Mouse (Mus musculus) midbrain, postnatal 0 days (tissue): ENCODE data around the gene Sf3b3. TPM values are rescaled to one million over a fixed set of nuclear protein-coding genes. Genes with fewer than 3 reads are reported as not detected.

Experiments
- ATAC-seq: fragments of 200-750 bp; cut with Nextera tagmentation; 2 replicates; pipeline ENCODE4 v1.8.0; 2017; ENCODE audit warnings: moderate number of reproducible peaks, mild to moderate bottlenecking, moderate TSS enrichment, moderate library complexity; ENCODE audit not compliant: low FRiP score
- DNase-seq: peaks from one replicate; pipeline ENCODE4 v3.0.0-alpha.2; 2015; ENCODE audit warnings: low spot score
- H3K27ac ChIP-seq: fragments of 300-500 bp; sonication (generic); 2 replicates; pipeline ENCODE4 v1.5.1; 2014; ENCODE audit warnings: low read depth, mild to moderate bottlenecking, low read length, mixed read lengths
- H3K27me3 ChIP-seq: fragments of 300-500 bp; sonication (generic); 2 replicates; pipeline ENCODE4 v1.6.1; 2014; ENCODE audit warnings: low read length, control low read depth, mixed read lengths; ENCODE audit not compliant: insufficient read depth
- H3K36me3 ChIP-seq: fragments of 300-500 bp; sonication (generic); 2 replicates; pipeline ENCODE4 v1.6.1; 2014; ENCODE audit warnings: low read length, control low read depth, mixed read lengths; ENCODE audit not compliant: insufficient read depth
- H3K4me1 ChIP-seq: fragments of 300-500 bp; sonication (generic); 2 replicates; pipeline ENCODE4 v1.6.1; 2014; ENCODE audit warnings: mild to moderate bottlenecking, control low read depth, antibody characterized with exemption, low read length, mixed read lengths; ENCODE audit not compliant: insufficient read depth
- H3K4me2 ChIP-seq: fragments of 300-500 bp; sonication (generic); 2 replicates; pipeline ENCODE4 v1.6.1; 2014; ENCODE audit warnings: low read depth, mild to moderate bottlenecking, low read length, mixed read lengths; ENCODE audit not compliant: poor library complexity, severe bottlenecking
- H3K4me3 ChIP-seq: fragments of 300-500 bp; sonication (generic); 2 replicates; pipeline ENCODE4 v1.5.1; 2014; ENCODE audit warnings: low read depth, mild to moderate bottlenecking, low read length, moderate library complexity
- H3K9ac ChIP-seq: fragments of 300-500 bp; sonication (generic); replicated peaks from 2 replicates; pipeline ENCODE4 v1.6.1; 2014; ENCODE audit warnings: mild to moderate bottlenecking, low read length, moderate library complexity, mixed read lengths; ENCODE audit not compliant: poor library complexity, severe bottlenecking
- H3K9me3 ChIP-seq: fragments of 300-500 bp; sonication (generic); 2 replicates; pipeline ENCODE4 v1.6.1; 2016; ENCODE audit warnings: low read length, control low read depth
- CTCF ChIP-seq: IDR thresholded peaks from 2 replicates; pipeline ENCODE4 v1.5.1; 2016; ENCODE audit warnings: antibody characterized with exemption, mild to moderate bottlenecking
- WGBS: fragments of 180-500 bp; shearing (Covaris S2); extraction: QIAGEN DNeasy Blood & Tissue Kit; methylation state at CpG from one replicate; pipeline ENCODE4 v1.1.7; 2014; 5-methylcytosine and 5-hydroxymethylcytosine counted together
- polyA plus RNA-seq: library from polyadenylated mRNA; unstranded; fragments of >200 nt; fragmentation: Nextera tagmentation; extraction: Ambion mirVana; gene quantifications from 2 replicates; pipeline ENCODE4 v1.2.1, GENCODE M21; 2015
- total RNA-seq: library from RNA; depleted of rRNA; stranded (reverse); fragments of >200 nt; gene quantifications from 2 replicates; pipeline ENCODE4 v1.2.3, GENCODE M21; 2014

The Sf3b3 gene
- total and polyA plus RNA-seq, 2 experiments from 2014 or later: 65.0 to 82.9 TPM

DNA sequence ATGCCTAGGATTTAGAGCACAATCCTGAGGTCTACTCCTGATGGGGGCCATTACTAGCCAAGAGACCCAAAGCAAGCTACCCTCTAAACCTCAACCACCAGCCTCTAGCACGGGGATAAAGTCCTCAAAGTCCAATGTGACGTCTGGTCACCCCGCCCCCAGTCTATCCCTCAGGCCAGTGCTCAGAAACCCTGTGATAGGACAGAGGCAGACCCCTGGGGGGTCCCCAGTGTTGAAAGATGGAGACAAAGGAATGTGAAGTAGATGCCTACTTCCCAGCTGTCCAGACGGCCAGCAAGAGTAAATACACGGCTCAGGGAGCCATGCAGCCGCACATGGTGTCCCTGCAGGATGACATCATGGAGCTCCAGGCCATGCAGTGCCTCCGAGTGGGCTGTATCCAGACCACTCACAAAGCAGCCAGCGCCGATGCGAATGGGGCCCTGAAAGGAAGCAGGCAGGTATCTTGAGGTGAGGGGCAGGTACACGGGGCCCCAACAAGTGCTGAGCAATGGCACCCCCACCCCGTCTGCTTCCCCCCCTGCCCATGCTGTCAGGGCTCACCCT lies 43.4 kb upstream of the Sf3b3 start:
- Histone ChIP-seq H3K9me3 (no peaks in the 10 kb centered on the region), H3K4me2 (no peak overlapping the region), H3K36me3 (peaks cover 27% of the 10 kb centered on the region), H3K27me3 (no peaks in the 10 kb centered on the region), H3K27ac (no peak overlapping the region), H3K4me1 (no peaks in the 10 kb centered on the region), H3K4me3 (no peak overlapping the region), H3K9ac (no peak overlapping the region)
- ATAC-seq (no peak), DNase-seq (no peak)
- WGBS: 72% methylated on average over 12 of the region's 12 CpGs
- no peak for TF ChIP-seq CTCF

DNA sequence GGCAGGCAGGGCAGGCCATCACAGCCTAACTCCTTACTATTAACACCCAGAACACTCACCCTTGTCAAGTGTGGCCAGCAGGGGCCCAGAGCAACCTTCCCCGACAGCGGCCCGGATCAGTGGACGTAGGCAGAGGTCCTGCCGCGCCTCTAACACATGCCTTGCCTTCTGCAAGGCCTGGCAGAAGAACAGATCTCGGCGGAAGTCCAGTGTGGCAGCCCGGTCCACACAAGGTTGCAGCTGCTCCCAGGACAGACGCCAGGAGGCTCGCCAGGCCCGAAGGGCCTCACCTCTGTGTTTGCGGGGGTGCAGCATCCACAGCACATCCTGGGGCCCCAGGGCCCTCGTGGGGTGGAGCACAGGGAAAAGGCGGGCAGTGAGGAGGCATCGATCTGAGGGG lies 42.3 kb upstream of the Sf3b3 start:
- ATAC-seq: no peak
- TF ChIP-seq CTCF: no peak
- Histone ChIP-seq H3K27ac (no peak overlapping the region), H3K4me3 (no peak overlapping the region), H3K9me3 (no peaks in the 10 kb centered on the region), H3K27me3 (no peaks in the 10 kb centered on the region), H3K4me2 (no peak overlapping the region), H3K4me1 (no peaks in the 10 kb centered on the region), H3K36me3 (peaks cover 26% of the 10 kb centered on the region), H3K9ac (no peak overlapping the region)
- peak; percentile 10 for DNase-seq
- 90% methylated on average over 16 of the region's 16 CpGs for WGBS

DNA sequence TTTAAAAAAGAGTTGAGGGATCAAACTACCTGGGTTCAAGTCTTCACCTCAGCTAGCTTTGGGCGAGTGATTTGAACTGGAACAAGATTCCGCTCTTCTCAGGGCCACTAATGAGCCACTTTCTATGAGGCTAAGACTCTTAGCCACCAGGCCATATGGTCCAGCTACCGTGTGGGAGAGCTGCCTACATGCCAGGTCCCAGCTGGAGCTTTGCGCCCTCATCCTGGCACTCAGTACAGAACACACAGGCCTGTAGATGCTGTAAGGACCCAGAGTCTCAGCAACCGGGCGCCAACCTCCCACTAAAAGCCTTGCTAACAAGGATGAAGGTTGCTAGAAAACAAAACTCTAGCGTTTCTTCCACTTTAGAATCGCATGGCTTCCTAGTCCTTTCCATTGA lies 41.9 kb upstream of the Sf3b3 start:
- TF ChIP-seq CTCF: no peak
- H3K4me2 ChIP-seq: no peak overlapping the region
- H3K27ac ChIP-seq: no peak overlapping the region
- 91% methylated on average over 8 of the region's 8 CpGs for WGBS
- peak; percentile 34 for DNase-seq
- no peaks in the 10 kb centered on the region for H3K27me3 ChIP-seq
- no peaks in the 10 kb centered on the region for H3K4me1 ChIP-seq
- peaks cover 30% of the 10 kb centered on the region for H3K36me3 ChIP-seq
- no peak overlapping the region for H3K4me3 ChIP-seq
- no peak for ATAC-seq
- H3K9ac ChIP-seq: no peak overlapping the region
- no peaks in the 10 kb centered on the region for H3K9me3 ChIP-seq

DNA sequence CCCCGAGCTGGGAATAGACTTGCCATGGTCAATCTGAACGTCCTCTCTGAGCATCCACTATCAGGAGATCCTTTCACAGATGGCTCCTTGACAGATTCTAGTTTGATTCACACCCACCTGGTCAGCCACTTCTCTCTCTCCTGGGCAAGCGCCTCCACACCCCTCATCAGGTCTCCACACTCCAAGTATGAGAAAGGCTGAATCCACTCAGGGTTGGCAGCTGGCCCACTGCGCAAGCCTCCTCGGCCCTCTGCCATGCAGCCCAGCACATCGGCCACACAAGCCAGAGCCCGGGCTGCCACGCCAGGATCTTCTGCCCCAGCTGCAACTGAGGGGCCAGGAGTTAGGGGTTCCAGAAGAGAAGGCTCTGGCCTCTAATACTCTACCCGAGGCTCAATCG lies 41.0 kb upstream of the Sf3b3 start:
- no peak for ATAC-seq
- 92% methylated on average over 10 of the region's 10 CpGs for WGBS
- H3K9me3 ChIP-seq: no peaks in the 10 kb centered on the region
- peaks cover 39% of the 10 kb centered on the region for H3K36me3 ChIP-seq
- H3K9ac ChIP-seq: no peak overlapping the region
- H3K4me2 ChIP-seq: no peak overlapping the region
- no peak for TF ChIP-seq CTCF
- no peak for DNase-seq
- H3K4me3 ChIP-seq: no peak overlapping the region
- no peaks in the 10 kb centered on the region for H3K27me3 ChIP-seq
- H3K27ac ChIP-seq: no peak overlapping the region
- no peaks in the 10 kb centered on the region for H3K4me1 ChIP-seq

DNA sequence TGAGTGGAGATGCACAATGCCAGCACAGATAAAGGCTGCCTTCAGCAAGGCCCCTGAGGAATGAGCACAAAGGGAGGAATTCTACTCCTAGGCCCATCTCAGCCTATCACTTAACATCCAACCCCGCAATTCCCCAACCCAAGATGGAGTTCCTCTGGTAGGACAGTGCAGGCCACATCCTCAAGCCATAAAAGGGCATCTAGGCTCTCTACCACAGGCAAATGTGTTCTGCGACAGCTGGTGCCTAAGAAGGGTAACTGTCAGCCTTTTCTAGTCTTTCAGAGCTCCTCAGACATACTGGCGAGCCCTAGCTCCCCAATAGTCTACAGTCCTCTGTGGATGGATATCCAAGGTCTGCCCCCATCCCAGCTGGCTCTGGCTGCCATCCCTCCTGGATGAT lies 40.0 kb upstream of the Sf3b3 start:
- DNase-seq (no peak), ATAC-seq (no peak)
- WGBS: 91% methylated on average over 3 of the region's 3 CpGs

DNA sequence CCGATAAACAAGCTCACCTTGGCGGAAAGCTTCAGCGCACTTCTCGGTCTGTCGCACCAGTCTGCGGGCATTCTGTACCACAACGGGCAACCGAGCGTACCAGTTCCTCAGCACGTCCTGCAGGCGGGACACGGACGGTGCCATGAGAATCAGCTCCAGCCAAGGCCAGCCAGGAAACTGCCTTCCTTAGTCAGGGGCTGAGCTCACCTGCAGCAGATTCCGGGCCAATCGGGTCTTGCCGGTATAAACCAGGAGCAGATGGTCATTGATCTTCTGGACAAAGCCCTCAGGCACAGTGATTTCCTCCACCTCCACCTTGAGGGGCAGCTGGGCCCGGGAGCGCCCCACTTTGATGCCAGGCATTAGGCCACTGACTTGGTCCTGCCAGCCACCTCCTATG lies 37.2 kb upstream of the Sf3b3 start:
- peaks cover 59% of the 10 kb centered on the region for H3K36me3 ChIP-seq
- H3K4me3 ChIP-seq: no peak overlapping the region
- H3K9me3 ChIP-seq: no peaks in the 10 kb centered on the region
- no peak for TF ChIP-seq CTCF
- ATAC-seq (no peak), DNase-seq (no peak)
- no peaks in the 10 kb centered on the region for H3K4me1 ChIP-seq
- WGBS: 94% methylated on average over 18 of the region's 18 CpGs
- no peak overlapping the region for H3K27ac ChIP-seq
- H3K4me2 ChIP-seq: no peak overlapping the region
- H3K27me3 ChIP-seq: no peaks in the 10 kb centered on the region
- H3K9ac ChIP-seq: no peak overlapping the region

More for the DNA sequence above, 40.0 kb upstream of the Sf3b3 start:
- Histone ChIP-seq H3K4me3 (no peak overlapping the region), H3K4me2 (no peak overlapping the region), H3K9ac (no peak overlapping the region), H3K36me3 (peaks cover 48% of the 10 kb centered on the region), H3K4me1 (no peaks in the 10 kb centered on the region), H3K9me3 (no peaks in the 10 kb centered on the region), H3K27ac (no peak overlapping the region), H3K27me3 (no peaks in the 10 kb centered on the region)
- TF ChIP-seq CTCF: no peak
